Mouse (Mus musculus) thymus, adult 18-20 months (tissue): ENCODE measurements at regions not wholly inside any gene's neighbourhood (a gene's known extent, or its start where the extent isn't known, plus 50 kb on each side); places are given as distances from the start of the nearest gene placed in this dataset.

ENCODE experiments used
- DNase-seq, 2 experiments: peaks; one replicate each; pipeline ENCODE4 v3.0.0; 2022; ENCODE audit warnings: mixed read lengths in 2 of 2

GRCm38 (mm10) chr16:95929700-95930435, 60.9 kb downstream of the Psmg1 start:
- peak; percentile 42 to 57 for DNase-seq

GRCm38 (mm10) chr16:95928290-95929260, 62.2 kb downstream of the Psmg1 start:
- no peak for DNase-seq

- DNase-seq = no peak
Observed at GRCm38 (mm10) chr16:95926558-95926957, 64.2 kb downstream of the Psmg1 start.

GRCm38 (mm10) chr16:95924716-95925115, 66.0 kb downstream of the Psmg1 start:
- DNase-seq = no peak

- no peak for DNase-seq
Observed at GRCm38 (mm10) chr16:95923991-95924390, 66.8 kb downstream of the Psmg1 start.

GRCm38 (mm10) chr16:95922369-95922934, 68.3 kb downstream of the Psmg1 start:
- DNase-seq = no peak

GRCm38 (mm10) chr16:95921169-95921568, 69.6 kb downstream of the Psmg1 start:
- DNase-seq = no peak

- no peak for DNase-seq
Observed at GRCm38 (mm10) chr16:95918651-95919425, 71.9 kb downstream of the Psmg1 start.

- peak in 1 of 2 experiments; percentile 51 for DNase-seq
Observed at GRCm38 (mm10) chr16:95917635-95918407, 72.9 kb downstream of the Psmg1 start.

GRCm38 (mm10) chr16:95913879-95914278, 76.9 kb downstream of the Psmg1 start:
- DNase-seq = no peak

- DNase-seq = peak in 1 of 2 experiments; percentile 34
Observed at GRCm38 (mm10) chr16:95904531-95905165, 86.1 kb downstream of the Psmg1 start.

GRCm38 (mm10) chr16:95903383-95903913, 87.3 kb downstream of the Psmg1 start:
- DNase-seq = peak in 1 of 2 experiments; percentile 45

- no peak for DNase-seq
Observed at GRCm38 (mm10) chr16:95902177-95902576, 88.6 kb downstream of the Psmg1 start.

GRCm38 (mm10) chr16:95901388-95901787, 89.4 kb downstream of the Psmg1 start:
- DNase-seq = peak in 1 of 2 experiments; percentile 49

GRCm38 (mm10) chr16:95900181-95900580, 90.6 kb downstream of the Psmg1 start:
- DNase-seq = peak; percentile 68 to 91

- peak in 1 of 2 experiments; percentile 17 for DNase-seq
Observed at GRCm38 (mm10) chr16:95899672-95900071, 91.1 kb downstream of the Psmg1 start.

- peak in 1 of 2 experiments; percentile 4 for DNase-seq
Observed at GRCm38 (mm10) chr16:95897843-95898242, 92.9 kb downstream of the Psmg1 start.

- peak in 1 of 2 experiments; percentile 18 for DNase-seq
Observed at GRCm38 (mm10) chr16:95896126-95896525, 94.6 kb downstream of the Psmg1 start.

GRCm38 (mm10) chr16:95893534-95894290, 97.0 kb downstream of the Psmg1 start:
- peak in 1 of 2 experiments; percentile 62 for DNase-seq

- no peak for DNase-seq
Observed at GRCm38 (mm10) chr16:95892356-95892755, 98.4 kb downstream of the Psmg1 start.
